Mouse (Mus musculus) heart, adult 2 months (tissue): ENCODE measurements at regions not wholly inside any gene's neighbourhood (a gene's known extent, or its start where the extent isn't known, plus 50 kb on each side); places are given as distances from the start of the nearest gene placed in this dataset.

Source experiments
- DNase-seq, 2 experiments: peaks; one replicate each; pipeline ENCODE4 v3.0.0; 2021
- H3K27ac ChIP-seq: fragments of 200-600 bp; 2 replicates; pipeline ENCODE4 v1.8.1; 2022
- H3K27me3 ChIP-seq: fragments of 200-500 bp; 2 replicates; pipeline ENCODE4 v1.6.1; 2012; ENCODE audit warnings: mild to moderate bottlenecking, low read length, inconsistent platforms, mixed read lengths; ENCODE audit not compliant: control insufficient read depth, insufficient read depth
- H3K36me3 ChIP-seq: fragments of 200-500 bp; 2 replicates; pipeline ENCODE4 v1.6.1; 2012; ENCODE audit warnings: low read length, inconsistent platforms; ENCODE audit not compliant: control insufficient read depth, insufficient read depth
- H3K4me1 ChIP-seq: fragments of 200-500 bp; 2 replicates; pipeline ENCODE4 v1.6.1; 2011; ENCODE audit warnings: low read length; ENCODE audit not compliant: control insufficient read depth, insufficient read depth
- H3K4me3 ChIP-seq: fragments of 200-600 bp; 2 replicates; pipeline ENCODE4 v1.8.1; 2022
- H3K79me2 ChIP-seq: fragments of 200-500 bp; replicated peaks from 2 replicates; pipeline ENCODE4 v1.6.1; 2012; ENCODE audit warnings: mild to moderate bottlenecking, inconsistent platforms, low read length, moderate library complexity, mixed read lengths; ENCODE audit not compliant: control insufficient read depth, insufficient read depth
- H3K9ac ChIP-seq: fragments of 200-500 bp; 2 replicates; pipeline ENCODE4 v1.6.1; 2012; ENCODE audit warnings: low read depth, mild to moderate bottlenecking, control low read depth, inconsistent platforms, low read length, mixed read lengths
- CTCF ChIP-seq: fragments of 200-600 bp; IDR thresholded peaks from 2 replicates; pipeline ENCODE4 v1.8.1; 2022; ENCODE audit warnings: antibody characterized with exemption, mild to moderate bottlenecking, moderate library complexity
- EP300 ChIP-seq: fragments of 200-500 bp; IDR thresholded peaks from 2 replicates; pipeline ENCODE4 v1.6.1; 2011; ENCODE audit warnings: low read depth, low read length, control low read depth; ENCODE audit not compliant: insufficient read depth
- POLR2A ChIP-seq: fragments of 200-500 bp; IDR thresholded peaks from 2 replicates; pipeline ENCODE4 v1.6.1; 2011; ENCODE audit warnings: mild to moderate bottlenecking, low read depth, low read length, control low read depth; ENCODE audit not compliant: insufficient read depth
- WGBS: fragments of 180-500 bp; shearing (Covaris S2); methylation state at CpG from one replicate; pipeline ENCODE4 v1.1.7; 2018; 5-methylcytosine and 5-hydroxymethylcytosine counted together
- intact Hi-C: fragments of 180-260 bp; cut with DNase I; formaldehyde crosslinking; loops from one replicate; pipeline ENCODE4 v1.15.1; 2025

DNA sequence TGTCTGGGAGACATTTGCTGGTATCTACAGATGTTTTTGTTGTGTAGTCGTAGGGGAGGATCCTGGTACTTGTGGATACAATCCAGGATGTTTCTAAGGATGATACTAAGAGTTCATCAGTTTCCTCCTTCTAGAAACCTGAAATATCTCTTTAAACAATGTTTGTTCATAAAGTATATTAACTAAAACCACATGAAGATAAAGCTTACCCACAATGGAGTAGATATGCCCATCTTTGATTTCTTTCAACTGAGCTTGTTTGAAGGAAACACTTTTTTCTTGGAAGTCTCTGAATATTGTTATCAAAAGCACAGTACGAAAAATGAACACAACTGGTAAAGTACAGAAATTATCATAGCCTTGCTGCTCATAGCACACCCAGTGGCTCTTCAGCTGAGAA is 89.6 kb upstream of the Bmp2 start:
- H3K36me3 ChIP-seq = no peaks in the 10 kb centered on the region
- intact Hi-C loops = no loop called here
- no peaks in the 10 kb centered on the region for H3K4me1 ChIP-seq
- H3K79me2 ChIP-seq = no peaks in the 10 kb centered on the region
- WGBS = 79% methylated on average over 2 of the region's 2 CpGs
- DNase-seq = no peak
- no peak overlapping the region for H3K27ac ChIP-seq
- TF ChIP-seq EP300 (no peak), CTCF (no peak), POLR2A (no peak)
- H3K27me3 ChIP-seq = no peaks in the 10 kb centered on the region
- H3K4me3 ChIP-seq = no peak overlapping the region
- H3K9ac ChIP-seq = no peak overlapping the region

DNA sequence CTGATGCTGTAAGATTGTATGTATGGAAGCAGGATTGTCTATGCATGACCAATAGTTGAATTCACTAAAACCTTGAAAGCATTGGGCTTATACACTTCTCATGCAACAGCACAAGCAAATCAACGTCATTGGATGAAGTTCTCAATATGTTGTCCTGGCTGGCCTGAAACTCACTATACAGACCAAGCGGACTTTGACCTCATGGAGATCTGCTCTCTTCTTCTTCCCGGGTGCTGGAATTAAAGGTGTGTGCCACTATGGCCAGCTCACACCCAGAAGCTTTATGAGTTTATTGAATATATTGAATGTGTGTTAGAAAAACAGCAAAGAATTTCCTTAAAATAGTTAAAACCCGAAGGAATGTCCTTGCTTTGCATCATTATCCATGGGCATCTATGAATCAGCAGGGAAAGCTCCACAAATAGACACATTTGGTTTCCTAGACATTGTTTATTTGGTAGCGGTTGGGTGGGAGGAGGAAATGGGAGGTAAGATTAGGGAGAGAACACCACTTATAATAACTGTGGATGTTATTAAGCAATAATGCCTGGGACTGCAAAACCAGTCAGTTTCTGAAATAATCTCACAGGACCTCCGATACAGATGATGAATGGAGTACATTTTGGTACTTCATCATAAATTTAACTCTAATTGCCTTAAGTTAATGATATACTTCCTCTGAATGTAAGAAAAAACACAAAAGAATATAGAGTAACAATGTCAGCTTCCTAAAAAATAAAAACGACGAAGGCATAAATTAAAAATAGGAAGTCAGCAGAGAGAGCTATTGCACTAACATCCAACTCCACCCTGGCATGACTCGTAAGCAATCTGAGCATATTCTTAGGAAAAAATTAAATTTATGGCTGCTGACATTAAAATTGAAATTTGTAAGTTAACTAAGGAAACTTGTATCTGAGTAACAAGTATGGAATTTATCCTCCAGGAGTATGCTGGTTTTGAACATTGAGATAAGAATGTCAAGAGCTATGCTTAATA is 84.5 kb upstream of the Bmp2 start:
- intact Hi-C loops = no loop called here

DNA sequence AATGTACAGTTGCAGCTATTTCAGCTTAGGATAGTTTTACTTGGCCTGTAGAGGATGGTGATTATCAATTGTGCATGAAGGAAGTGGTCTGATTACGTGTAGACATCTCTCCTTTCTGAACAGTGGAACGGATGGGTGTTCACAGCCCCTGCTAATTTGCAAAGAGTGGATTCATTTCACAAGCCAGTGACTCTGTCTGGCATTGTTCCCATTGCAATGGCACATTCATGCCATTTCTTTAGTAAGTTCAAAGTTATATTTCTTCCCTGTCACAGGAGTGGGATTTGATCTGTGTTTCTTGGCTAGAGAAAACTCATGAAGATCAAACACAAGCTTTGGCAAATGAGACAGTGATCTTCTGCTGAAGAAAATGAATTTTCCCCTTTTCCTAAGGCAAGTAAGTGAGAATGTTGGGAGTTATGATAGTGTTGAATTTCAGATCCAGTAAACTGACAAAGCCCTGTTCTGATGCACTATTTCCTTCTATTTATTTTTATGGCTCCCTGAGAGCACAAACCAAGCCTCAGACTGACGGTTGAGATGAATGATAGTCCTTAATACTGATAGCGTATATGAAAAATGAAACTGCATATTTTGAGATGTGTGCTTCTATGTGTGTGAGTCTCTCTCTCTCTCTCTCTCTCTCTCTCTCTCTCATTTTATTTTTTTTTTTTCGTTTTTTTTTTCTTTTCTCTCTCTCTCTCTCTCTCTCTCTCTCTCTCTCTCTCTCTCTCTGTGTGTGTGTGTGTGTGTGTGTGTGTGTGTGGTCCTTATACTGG is 78.8 kb upstream of the Bmp2 start:
- DNase-seq = no peak
- no peaks in the 10 kb centered on the region for H3K27me3 ChIP-seq
- intact Hi-C loops = no loop called here
- no peak for TF ChIP-seq EP300
- TF ChIP-seq POLR2A = no peak
- TF ChIP-seq CTCF = no peak
- no peak overlapping the region for H3K9ac ChIP-seq
- 60% methylated on average over 5 of the region's 5 CpGs for WGBS
- H3K36me3 ChIP-seq = no peaks in the 10 kb centered on the region
- no peak overlapping the region for H3K4me3 ChIP-seq
- no peaks in the 10 kb centered on the region for H3K4me1 ChIP-seq
- H3K27ac ChIP-seq = no peak overlapping the region
- no peaks in the 10 kb centered on the region for H3K79me2 ChIP-seq

More for the DNA sequence above, 84.5 kb upstream of the Bmp2 start:
- WGBS = 47% methylated on average over 9 of the region's 9 CpGs
- H3K36me3 ChIP-seq = no peaks in the 10 kb centered on the region
- no peak for DNase-seq
- H3K4me1 ChIP-seq = no peaks in the 10 kb centered on the region
- no peak overlapping the region for H3K27ac ChIP-seq
- H3K9ac ChIP-seq = no peak overlapping the region
- H3K27me3 ChIP-seq = no peaks in the 10 kb centered on the region
- TF ChIP-seq CTCF = no peak
- no peak for TF ChIP-seq EP300
- no peak for TF ChIP-seq POLR2A
- no peak overlapping the region for H3K4me3 ChIP-seq
- H3K79me2 ChIP-seq = no peaks in the 10 kb centered on the region

DNA sequence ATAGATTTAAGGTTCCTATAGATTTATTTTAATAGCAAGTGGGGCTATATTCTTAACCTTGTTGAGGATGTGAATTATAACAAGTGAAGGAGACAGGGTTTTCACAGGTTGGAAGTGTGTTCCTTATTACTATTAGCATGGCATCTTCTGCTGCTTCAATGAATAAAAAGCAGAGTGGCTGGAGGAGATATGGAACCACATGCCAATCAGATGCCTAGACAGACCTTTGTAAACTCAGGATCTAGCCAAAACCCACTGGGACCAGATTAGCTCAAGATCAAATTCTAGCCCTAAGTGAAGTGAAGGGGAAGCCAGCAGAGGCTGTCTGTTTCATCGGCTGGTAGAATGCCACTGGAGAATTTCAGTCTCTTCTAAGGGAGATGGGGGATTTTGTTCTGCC is 77.8 kb upstream of the Bmp2 start:
- Histone ChIP-seq H3K27ac (no peak overlapping the region), H3K36me3 (no peaks in the 10 kb centered on the region), H3K4me1 (no peaks in the 10 kb centered on the region), H3K79me2 (no peaks in the 10 kb centered on the region), H3K4me3 (no peak overlapping the region), H3K9ac (no peak overlapping the region), H3K27me3 (no peaks in the 10 kb centered on the region)
- DNase-seq = no peak
- intact Hi-C loops = no loop called here
- TF ChIP-seq POLR2A = no peak
- WGBS = 87% methylated on average over 1 of the region's 1 CpGs

DNA sequence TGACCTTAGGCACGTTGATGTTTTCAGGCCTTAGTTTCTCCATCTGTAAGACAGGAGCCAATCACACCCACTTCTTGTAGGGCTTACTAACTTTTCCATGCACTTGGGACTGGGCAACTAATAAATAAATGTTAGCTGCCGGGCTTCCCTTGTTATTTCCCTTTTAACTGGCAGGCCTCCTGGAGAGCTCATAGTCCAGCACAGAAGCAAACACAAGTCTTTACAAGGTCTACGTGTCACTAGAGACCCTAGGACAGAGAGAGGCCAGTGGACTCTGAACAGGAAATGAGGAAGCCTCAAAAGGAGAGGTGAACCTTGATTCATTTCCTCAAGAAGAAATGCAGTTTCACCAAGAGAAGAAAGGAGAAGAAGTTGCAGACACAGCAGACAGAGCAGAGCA is 71.1 kb upstream of the Bmp2 start:
- intact Hi-C loops = no loop called here
- H3K4me3 ChIP-seq = no peak overlapping the region
- no peaks in the 10 kb centered on the region for H3K36me3 ChIP-seq
- H3K27ac ChIP-seq = no peak overlapping the region
- H3K79me2 ChIP-seq = no peaks in the 10 kb centered on the region
- H3K27me3 ChIP-seq = no peaks in the 10 kb centered on the region
- 65% methylated on average over 3 of the region's 3 CpGs for WGBS
- no peak overlapping the region for H3K9ac ChIP-seq
- no peaks in the 10 kb centered on the region for H3K4me1 ChIP-seq
- no peak for DNase-seq
- TF ChIP-seq POLR2A (no peak), CTCF (no peak), EP300 (no peak)

DNA sequence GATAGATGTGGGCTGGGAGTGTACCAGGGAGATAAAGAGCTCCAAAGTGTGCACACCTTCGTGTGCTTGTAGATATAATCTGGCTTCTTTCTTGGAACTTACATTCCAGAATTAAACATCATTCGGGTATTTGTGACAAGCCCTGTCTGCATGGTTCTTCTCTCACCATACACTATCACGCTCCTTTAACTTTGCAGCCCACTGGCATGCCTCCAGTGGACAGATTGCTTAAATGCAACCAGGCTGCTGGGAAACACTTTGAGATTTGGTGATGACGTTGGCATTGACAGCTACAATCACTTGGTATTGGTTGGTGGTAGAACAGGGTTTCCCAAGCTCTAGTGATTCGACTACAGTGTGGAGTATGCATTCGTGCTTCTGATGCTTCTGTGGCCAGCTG is 70.7 kb upstream of the Bmp2 start:
- Histone ChIP-seq H3K4me1 (no peaks in the 10 kb centered on the region), H3K27me3 (no peaks in the 10 kb centered on the region), H3K36me3 (no peaks in the 10 kb centered on the region), H3K27ac (no peak overlapping the region), H3K79me2 (no peaks in the 10 kb centered on the region), H3K9ac (no peak overlapping the region), H3K4me3 (no peak overlapping the region)
- TF ChIP-seq POLR2A (no peak), EP300 (no peak), CTCF (no peak)
- no peak for DNase-seq
- intact Hi-C loops = no loop called here
- WGBS = 73% methylated on average over 6 of the region's 6 CpGs
